Mouse (Mus musculus) cerebellum, adult 9-10 months (tissue): ENCODE results near the gene Scrn2.

ENCODE experiments used
- DNase-seq: peaks from one replicate; pipeline ENCODE4 v3.0.0; 2022

Scrn2 gene

GRCm38 (mm10) chr11:97029686-97030417, at the start of gene Scrn2:
Gene Scrn2, plus strand, starts transcription at chr11:97029938.
- peak; percentile 87 for DNase-seq

GRCm38 (mm10) chr11:96980021-96980420, 49.7 kb upstream of the Scrn2 start:
- no peak for DNase-seq

GRCm38 (mm10) chr11:96981461-96981860, 48.3 kb upstream of the Scrn2 start:
- DNase-seq = peak; percentile 52

- peak; percentile 91 for DNase-seq
Measured at GRCm38 (mm10) chr11:96982355-96982754, 47.4 kb upstream of the Scrn2 start.

GRCm38 (mm10) chr11:96982859-96983258, 46.9 kb upstream of the Scrn2 start, which contains the start of gene Sp2:
Gene Sp2, minus strand, starts transcription at chr11:96982959.
- DNase-seq = no peak

- DNase-seq = no peak
Measured at GRCm38 (mm10) chr11:96984903-96985302, 44.8 kb upstream of the Scrn2 start.

GRCm38 (mm10) chr11:96986463-96986862, 43.3 kb upstream of the Scrn2 start:
- no peak for DNase-seq

- no peak for DNase-seq
Measured at GRCm38 (mm10) chr11:96987873-96988655, 41.7 kb upstream of the Scrn2 start.

- DNase-seq = no peak
Measured at GRCm38 (mm10) chr11:96991501-96991900, 38.2 kb upstream of the Scrn2 start.

GRCm38 (mm10) chr11:96992722-96993311, 36.9 kb upstream of the Scrn2 start:
- no peak for DNase-seq

- DNase-seq = no peak
Measured at GRCm38 (mm10) chr11:96995031-96995430, 34.7 kb upstream of the Scrn2 start.

GRCm38 (mm10) chr11:96995836-96996772, 33.6 kb upstream of the Scrn2 start:
- DNase-seq = no peak

GRCm38 (mm10) chr11:96996773-96997379, 32.9 kb upstream of the Scrn2 start:
- no peak for DNase-seq

GRCm38 (mm10) chr11:96997380-96997956, 32.3 kb upstream of the Scrn2 start:
- DNase-seq = no peak

GRCm38 (mm10) chr11:97003170-97003569, 26.6 kb upstream of the Scrn2 start:
- DNase-seq = no peak

GRCm38 (mm10) chr11:97007093-97007794, 22.5 kb upstream of the Scrn2 start:
- no peak for DNase-seq

GRCm38 (mm10) chr11:97009198-97009790, 20.4 kb upstream of the Scrn2 start:
- no peak for DNase-seq

- no peak for DNase-seq
Measured at GRCm38 (mm10) chr11:97013121-97013670, 16.5 kb upstream of the Scrn2 start, which contains the start of gene Sp6. Gene Sp6, plus strand, starts transcription at chr11:97013394.

GRCm38 (mm10) chr11:97017696-97018582, 11.8 kb upstream of the Scrn2 start:
- no peak for DNase-seq
